Mouse (Mus musculus) kidney, adult 2 months (tissue): Measurements from ENCODE around the gene Slc44a5.

ENCODE experiments used
- CTCF ChIP-seq: fragments of 200-500 bp; conservative IDR thresholded peaks from 2 replicates; pipeline ENCODE4 v1.5.1; 2011; ENCODE audit warnings: low read depth, mild to moderate bottlenecking, control low read depth, low read length, moderate library complexity, mixed read lengths; ENCODE audit not compliant: insufficient read depth, insufficient read length
- POLR2A ChIP-seq: fragments of 200-500 bp; IDR thresholded peaks from one replicate; pipeline ENCODE4 v1.6.1; 2011; ENCODE audit warnings: low read depth, low read length, control low read depth

GRCm38 (mm10) chr3:153929526-153929925, 43.7 kb upstream of the Slc44a5 start:
- TF ChIP-seq POLR2A = no peak
- no peak for TF ChIP-seq CTCF
